Mouse (Mus musculus) limb, embryonic 14.5 days (tissue): Measurements from ENCODE around the gene Col7a1. TPM values are rescaled to one million over a fixed set of nuclear protein-coding genes. Genes with fewer than 3 reads are reported as not detected.
A peak's percentile ranks its signal among the peaks of the same experiment; 100 is the strongest.

ENCODE experiments used
- ATAC-seq: fragments of 200-750 bp; cut with Nextera tagmentation; 2 replicates; pipeline ENCODE4 v1.8.0; 2017; ENCODE audit warnings: low read depth, moderate number of reproducible peaks, moderate TSS enrichment; ENCODE audit not compliant: low FRiP score
- DNase-seq: peaks from one replicate; pipeline ENCODE4 v3.0.0-alpha.2; 2015; ENCODE audit warnings: low spot score
- H3K27ac ChIP-seq: fragments of 300-500 bp; sonication (generic); replicated peaks from 2 replicates; pipeline ENCODE4 v1.5.1; 2014; ENCODE audit warnings: low read depth, mild to moderate bottlenecking, low read length, moderate library complexity, mixed read lengths
- H3K27me3 ChIP-seq: fragments of 300-500 bp; sonication (generic); 2 replicates; pipeline ENCODE4 v1.6.1; 2014; ENCODE audit warnings: low read length, mixed read lengths; ENCODE audit not compliant: control insufficient read depth, insufficient read depth
- H3K36me3 ChIP-seq: fragments of 300-500 bp; sonication (generic); 2 replicates; pipeline ENCODE4 v1.6.1; 2014; ENCODE audit warnings: mild to moderate bottlenecking, low read length, moderate library complexity, mixed read lengths; ENCODE audit not compliant: control insufficient read depth, insufficient read depth
- H3K4me1 ChIP-seq: fragments of 300-500 bp; sonication (generic); 2 replicates; pipeline ENCODE4 v1.6.1; 2014; ENCODE audit warnings: antibody characterized with exemption, low read length, mixed read lengths; ENCODE audit not compliant: control insufficient read depth, insufficient read depth
- H3K4me2 ChIP-seq: fragments of 300-500 bp; sonication (generic); replicated peaks from 2 replicates; pipeline ENCODE4 v1.6.1; 2014; ENCODE audit warnings: low read depth, mild to moderate bottlenecking, low read length, moderate library complexity; ENCODE audit not compliant: severe bottlenecking
- H3K4me3 ChIP-seq: fragments of 300-500 bp; sonication (generic); replicated peaks from 2 replicates; pipeline ENCODE4 v1.5.1; 2014; ENCODE audit warnings: low read length
- H3K9ac ChIP-seq: fragments of 300-500 bp; sonication (generic); 2 replicates; pipeline ENCODE4 v1.6.1; 2014; ENCODE audit warnings: mild to moderate bottlenecking, low read depth, low read length, moderate library complexity; ENCODE audit not compliant: severe bottlenecking
- H3K9me3 ChIP-seq: fragments of 300-500 bp; sonication (generic); 2 replicates; pipeline ENCODE4 v1.6.1; 2016; ENCODE audit warnings: low read length; ENCODE audit not compliant: control insufficient read depth
- POLR2A ChIP-seq: fragments of 200-500 bp; IDR thresholded peaks from 2 replicates; pipeline ENCODE4 v1.8.0; 2012; ENCODE audit warnings: inconsistent platforms, mild to moderate bottlenecking, moderate library complexity, borderline replicate concordance; ENCODE audit not compliant: insufficient read depth, insufficient read length; ENCODE audit errors: extremely low read depth
- WGBS: fragments of 180-500 bp; shearing (Covaris S2); extraction: QIAGEN DNeasy Blood & Tissue Kit; methylation state at CpG from one replicate; pipeline ENCODE4 v1.1.7; 2014; 5-methylcytosine and 5-hydroxymethylcytosine counted together
- polyA plus RNA-seq, 2 experiments: library from polyadenylated mRNA; depleted of rRNA in 1 of 2; stranded (reverse) in 1 of 2; unstranded in 1 of 2; fragments of >200 nt; fragmentation: Nextera tagmentation in 1 of 2; extraction: Ambion mirVana in 1 of 2; gene quantifications; 2 replicates each; pipeline versions ENCODE4 v1.2.1 to v1.2.3; 2012 to 2014

The Col7a1 gene
- polyA plus RNA-seq, 2 experiments: 25.9 to 44.6 TPM

DNA sequence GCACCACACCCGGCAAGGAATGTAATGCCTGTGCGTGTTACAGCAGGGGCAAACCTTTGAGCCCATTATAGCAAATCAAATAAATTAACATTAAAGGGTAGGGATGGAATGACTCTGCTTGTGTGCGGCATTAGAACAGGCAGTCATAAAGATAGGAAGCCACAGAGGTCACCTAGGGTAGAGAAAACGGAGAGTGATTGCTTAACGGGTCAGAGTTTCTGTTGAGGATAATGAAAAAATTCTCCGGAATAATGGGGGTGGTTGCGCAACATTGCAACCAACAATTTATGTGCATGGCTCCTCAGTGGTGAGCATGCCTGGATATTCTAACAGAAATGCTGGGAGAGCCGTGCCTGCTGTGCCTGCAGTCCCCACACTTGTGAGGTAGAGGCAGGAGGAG, 27.5 kb upstream of the Col7a1 start:
- WGBS: 50% methylated on average over 8 of the region's 8 CpGs
- Histone ChIP-seq H3K4me2 (no peak overlapping the region), H3K4me1 (no peaks in the 10 kb centered on the region), H3K27ac (no peak overlapping the region), H3K36me3 (no peaks in the 10 kb centered on the region), H3K9ac (no peak overlapping the region), H3K4me3 (no peak overlapping the region), H3K27me3 (no peaks in the 10 kb centered on the region), H3K9me3 (no peaks in the 10 kb centered on the region)
- ATAC-seq (no peak), DNase-seq (no peak)
- no peak for TF ChIP-seq POLR2A

DNA sequence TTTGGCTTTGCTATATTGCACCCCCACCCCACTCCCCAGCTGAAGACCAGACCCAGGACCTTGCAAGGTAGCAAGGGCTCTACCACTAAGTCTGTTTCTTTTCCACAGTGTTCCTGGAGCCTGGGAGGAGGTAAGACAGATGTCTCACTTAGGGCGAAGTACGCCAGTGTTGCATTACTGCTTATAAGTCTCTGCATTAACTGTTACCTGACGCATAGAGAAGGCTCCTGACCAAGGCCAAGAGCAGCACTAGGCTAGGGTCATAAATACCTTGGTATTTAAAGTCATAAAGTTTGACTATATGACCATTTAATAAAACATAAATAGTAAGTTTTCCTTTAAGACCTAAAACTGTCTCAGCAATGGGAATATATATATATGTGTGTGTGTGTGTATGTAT, 25.0 kb upstream of the Col7a1 start:
- Histone ChIP-seq H3K9me3 (no peaks in the 10 kb centered on the region), H3K27me3 (no peaks in the 10 kb centered on the region), H3K4me3 (no peak overlapping the region), H3K36me3 (no peaks in the 10 kb centered on the region), H3K4me1 (no peaks in the 10 kb centered on the region), H3K9ac (no peak overlapping the region), H3K27ac (no peak overlapping the region), H3K4me2 (no peak overlapping the region)
- 70% methylated on average over 3 of the region's 3 CpGs for WGBS
- no peak for DNase-seq
- no peak for ATAC-seq
- no peak for TF ChIP-seq POLR2A

DNA sequence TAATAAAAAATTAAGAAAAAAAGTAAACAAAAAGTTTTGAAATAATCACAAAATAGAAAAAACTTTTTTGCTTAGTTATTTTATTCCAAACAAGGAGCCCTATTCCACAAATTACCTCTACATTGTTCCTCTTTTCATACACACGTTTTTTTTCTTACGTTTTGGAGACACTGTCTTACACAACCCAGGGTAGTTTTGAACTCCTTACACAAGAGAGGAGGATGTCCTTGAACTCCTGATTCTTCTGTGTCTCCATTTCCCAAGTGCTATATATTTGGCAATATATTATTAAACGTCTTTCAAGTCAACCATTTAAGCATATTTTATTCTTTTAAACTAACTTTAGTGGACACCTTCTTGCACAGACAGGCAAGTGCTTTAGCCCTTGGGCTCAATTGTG, 17.4 kb upstream of the Col7a1 start:
- no peak for TF ChIP-seq POLR2A
- whole genome bisulfite sequencing: 15% methylated on average over 3 of the region's 3 CpGs
- peaks cover 5% of the 10 kb centered on the region; the same call in 1 of the 2 replicates for H3K4me1 ChIP-seq
- ATAC-seq (no peak), DNase-seq (no peak)
- H3K27me3 ChIP-seq: no peaks in the 10 kb centered on the region
- H3K9me3 ChIP-seq: no peaks in the 10 kb centered on the region
- H3K27ac ChIP-seq: no peak overlapping the region
- H3K36me3 ChIP-seq: peaks cover 28% of the 10 kb centered on the region
- H3K4me3 ChIP-seq: peak overlapping the region; percentile 95
- no peak overlapping the region for H3K9ac ChIP-seq
- H3K4me2 ChIP-seq: peak overlapping the region; percentile 37

DNA sequence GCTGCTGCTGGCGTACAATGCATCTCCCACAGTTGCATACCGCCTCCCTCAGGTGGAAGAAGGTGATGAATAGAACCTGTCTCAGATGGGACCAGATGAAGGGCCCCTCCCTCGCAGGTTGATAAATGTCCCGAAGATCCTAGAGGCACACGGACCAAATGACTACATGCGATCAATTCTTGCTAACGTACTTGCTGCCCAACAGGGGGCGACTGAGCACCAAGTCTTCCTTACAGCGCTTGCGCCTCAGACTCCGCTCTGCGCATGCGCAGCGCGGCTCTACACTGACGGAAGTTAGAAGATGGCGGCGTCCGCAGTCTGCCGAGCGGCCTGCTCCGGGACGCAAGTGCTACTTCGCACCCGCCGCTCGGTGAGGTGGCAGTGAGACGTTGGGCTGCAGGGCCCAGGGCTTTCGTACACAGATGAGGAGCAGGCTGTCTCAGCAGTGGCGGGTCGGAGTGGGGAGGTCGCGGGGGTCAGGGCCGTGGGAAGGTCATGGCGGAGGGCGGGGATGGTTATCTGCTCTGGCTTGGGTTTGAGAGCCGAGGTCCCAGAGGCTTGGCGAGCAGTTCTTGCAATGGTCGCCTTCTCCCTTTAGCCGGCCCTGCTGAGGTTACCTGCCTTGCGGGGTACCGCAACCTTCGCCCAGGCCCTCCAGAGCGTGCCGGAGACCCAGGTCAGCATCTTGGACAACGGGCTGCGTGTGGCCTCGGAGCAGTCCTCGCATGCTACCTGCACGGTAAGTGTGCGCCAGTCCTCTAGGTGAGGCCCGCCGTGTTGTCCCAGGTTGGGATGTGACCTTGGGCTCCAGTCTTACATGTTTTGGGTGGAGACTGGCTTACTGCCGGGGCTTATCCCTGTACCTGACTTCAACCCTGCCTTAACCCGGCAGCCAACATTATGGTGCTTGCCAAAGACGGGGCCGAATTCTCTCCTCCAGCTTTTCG, 16.7 kb upstream of the Col7a1 start, which contains the start of gene Uqcrc1:
Gene Uqcrc1 (plus strand): TSS at position 216 of the 947 bp plus-strand sequence.
- peak within 1 kb of the TSS; percentile 95 for H3K4me3 ChIP-seq
- peak within 1 kb of the TSS; percentile 71 for H3K4me2 ChIP-seq
- H3K9me3 ChIP-seq: no peaks in the 10 kb centered on the region
- peaks cover 35% of the 10 kb centered on the region for H3K36me3 ChIP-seq
- H3K9ac ChIP-seq: peak within 1 kb of the TSS; percentile 96
- peak; percentile 75; the same call in 1 of the 2 replicates for TF ChIP-seq POLR2A
- WGBS: 2% methylated on average over 53 of the region's 58 CpGs
- DNase-seq: peak; percentile 96
- ATAC-seq: peak; percentile 91
- H3K4me1 ChIP-seq: peaks cover 5% of the 10 kb centered on the region; the same call in 1 of the 2 replicates
- peak within 1 kb of the TSS; percentile 68; the same call in 1 of the 2 replicates for H3K27ac ChIP-seq
- H3K27me3 ChIP-seq: no peaks in the 10 kb centered on the region

DNA sequence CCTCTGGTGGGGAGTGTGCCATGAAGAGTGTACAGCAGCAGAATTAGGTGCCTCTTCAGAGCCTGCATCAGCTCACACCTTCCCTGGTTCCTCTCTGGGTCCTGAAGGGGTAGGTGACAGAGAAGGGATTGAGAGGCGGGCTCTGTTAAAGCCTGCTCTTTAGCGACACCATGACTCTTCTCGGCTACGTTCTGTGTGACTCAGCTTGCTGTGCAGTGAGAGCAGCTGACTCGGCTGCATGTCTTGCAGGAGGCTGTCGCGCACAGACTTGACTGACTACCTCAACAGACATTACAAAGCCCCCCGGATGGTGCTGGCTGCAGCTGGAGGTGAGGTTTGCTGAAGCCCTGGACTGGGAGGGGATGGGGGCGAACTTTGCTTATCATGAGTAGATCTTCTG, 8.3 kb upstream of the Col7a1 start:
- H3K9me3 ChIP-seq: no peaks in the 10 kb centered on the region
- H3K36me3 ChIP-seq: peaks cover 93% of the 10 kb centered on the region
- no peak overlapping the region for H3K4me2 ChIP-seq
- WGBS: 83% methylated on average over 9 of the region's 9 CpGs
- no peak overlapping the region for H3K27ac ChIP-seq
- H3K4me3 ChIP-seq: no peak overlapping the region
- H3K27me3 ChIP-seq: no peaks in the 10 kb centered on the region
- no peak overlapping the region for H3K9ac ChIP-seq
- peaks cover 22% of the 10 kb centered on the region for H3K4me1 ChIP-seq
- no peak for ATAC-seq
- no peak for TF ChIP-seq POLR2A
- DNase-seq: no peak
